Mouse (Mus musculus): Measurements from ENCODE around the gene Gm29735.
A peak's percentile ranks its signal among the peaks of the same experiment; 100 is the strongest.
"Not testable (repeated sequence)": the region's sequence is repeated elsewhere in the genome, so short reads cannot be mapped to it uniquely, and the experiment has no call there.

The Gm29735 gene

DNA sequence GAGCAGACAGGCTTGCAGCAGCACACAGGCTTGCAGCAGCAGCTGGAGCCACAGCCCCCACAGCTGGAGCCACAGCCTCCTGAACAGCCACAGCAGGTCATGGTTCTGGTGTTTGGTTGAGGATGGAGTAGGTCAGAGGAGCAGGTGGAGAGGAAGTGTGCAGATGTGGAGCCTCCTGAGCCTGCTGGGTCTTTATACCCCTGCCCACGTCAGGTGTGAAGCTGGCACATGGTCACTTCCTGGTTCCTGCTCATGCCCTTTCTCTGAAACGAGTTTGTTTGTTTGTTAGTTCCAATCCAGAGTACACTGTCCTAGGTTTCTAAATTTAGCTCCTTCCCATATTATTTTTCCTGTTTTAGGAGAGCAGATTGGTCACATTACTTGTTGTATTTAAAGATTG, at the start of gene Gm29735:
TSS of gene Gm29735 (minus strand) at position 101 of the 400 bp plus-strand sequence.
- not testable (repeated sequence) for DNase-seq (ENCODE audit: low read depth)

DNA sequence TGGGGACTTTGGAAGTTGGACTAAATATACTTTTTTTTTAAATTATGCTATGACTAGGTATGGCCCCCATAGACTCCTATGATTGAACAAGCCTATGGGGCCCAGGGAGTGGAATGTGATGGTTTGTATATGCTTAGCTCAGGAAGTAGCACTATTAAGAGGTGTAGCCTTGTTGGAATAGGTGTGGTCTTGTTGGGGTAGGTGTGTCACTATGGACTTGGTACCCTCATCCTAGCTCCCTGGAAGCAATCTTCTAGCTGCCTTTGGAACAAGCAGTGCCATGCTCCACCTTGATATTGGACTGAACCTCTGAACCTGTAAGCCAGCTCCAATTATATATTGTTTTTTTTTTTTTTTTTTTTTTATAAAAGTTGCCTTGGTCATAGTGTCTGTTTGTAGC, 48.6 kb upstream of the Gm29735 start:
- DNase-seq (ENCODE audit: low read depth): no peak

DNA sequence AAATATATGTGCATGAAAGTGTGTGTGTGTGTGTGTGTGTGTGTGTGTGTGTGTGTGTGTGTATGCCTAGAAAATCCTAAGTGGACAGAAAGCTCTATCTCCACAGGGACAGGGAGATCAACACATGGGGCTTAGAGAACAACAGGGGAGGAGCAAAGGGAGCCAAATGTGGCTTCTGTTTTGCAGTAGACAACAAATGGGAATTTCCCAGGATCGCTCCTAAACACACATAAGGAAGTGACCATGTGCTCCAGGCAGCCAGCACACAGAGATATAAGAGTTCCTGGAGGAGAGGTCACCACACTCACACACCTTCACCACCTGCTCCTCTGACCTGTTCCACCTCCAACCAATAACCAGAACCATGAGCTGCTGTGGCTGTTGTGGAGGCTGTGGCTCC, 44.2 kb upstream of the Gm29735 start, which contains the start of gene Krtap5-3:
TSS of gene Krtap5-3 (plus strand) at position 301 of the 400 bp plus-strand sequence.
- DNase-seq (ENCODE audit: low read depth): no peak

DNA sequence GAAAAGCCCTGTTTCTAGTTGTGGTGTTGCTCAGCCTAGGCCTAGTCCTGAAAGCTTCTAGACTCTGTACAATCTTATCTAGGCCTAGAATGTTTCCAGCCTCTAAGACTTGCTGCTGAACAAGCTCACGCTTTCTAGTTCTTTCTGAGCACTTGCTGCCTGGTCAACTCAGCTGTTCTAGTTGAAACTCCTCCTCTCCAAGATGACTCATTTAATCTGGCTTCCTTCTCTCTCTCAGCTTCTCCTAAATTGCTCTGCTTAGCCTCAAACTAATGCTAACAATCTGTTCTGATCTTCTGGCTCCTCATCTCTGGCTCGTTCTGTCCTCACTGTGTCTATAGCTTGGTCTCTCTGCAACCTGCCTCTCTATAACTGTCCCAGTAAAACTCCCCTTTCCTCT, 41.8 kb upstream of the Gm29735 start:
- no peak for DNase-seq (ENCODE audit: low read depth)

DNA sequence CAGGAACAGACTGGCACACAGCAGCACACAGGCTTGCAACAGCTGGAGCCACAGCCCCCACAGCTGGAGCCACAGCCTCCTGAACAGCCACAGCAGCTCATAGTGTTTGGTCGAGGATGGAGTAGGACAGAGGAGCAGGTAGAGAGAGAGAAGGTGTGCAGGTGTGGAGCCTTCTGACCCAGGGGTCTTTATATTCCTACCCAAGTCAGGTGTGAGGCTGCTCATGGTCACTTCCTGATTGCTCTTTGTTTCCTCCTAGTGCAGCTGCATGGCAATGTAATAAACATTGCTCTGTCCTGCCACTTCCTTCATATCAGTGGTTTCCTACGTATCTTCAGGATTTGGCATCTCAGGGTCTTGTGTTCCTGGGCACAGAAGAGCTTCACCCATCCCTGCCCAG, 33.4 kb upstream of the Gm29735 start, which contains the start of gene Gm10153:
TSS of gene Gm10153 (minus strand) at position 101 of the 400 bp plus-strand sequence.
- DNase-seq (ENCODE audit: low read depth): no peak

DNA sequence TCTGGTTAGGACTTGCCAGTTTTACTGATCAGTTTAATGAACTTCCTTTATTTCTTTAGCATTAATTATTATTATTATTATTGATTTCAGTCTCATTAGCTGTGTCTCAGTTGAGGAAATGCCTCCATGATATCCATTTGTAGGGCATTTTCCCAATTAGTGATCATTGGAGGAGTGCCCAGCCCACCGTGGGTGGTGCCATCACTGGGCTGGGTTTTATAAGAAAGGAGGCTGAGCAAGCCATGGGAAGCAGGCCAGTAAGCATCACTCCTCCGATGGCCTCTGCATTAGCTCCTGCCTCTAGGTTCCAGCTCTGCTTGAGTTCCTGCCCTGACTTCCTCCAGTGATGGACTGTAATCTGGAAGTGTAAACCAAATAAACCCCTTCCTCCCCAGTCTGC, 31.2 kb upstream of the Gm29735 start:
- no peak for DNase-seq (ENCODE audit: low read depth)

DNA sequence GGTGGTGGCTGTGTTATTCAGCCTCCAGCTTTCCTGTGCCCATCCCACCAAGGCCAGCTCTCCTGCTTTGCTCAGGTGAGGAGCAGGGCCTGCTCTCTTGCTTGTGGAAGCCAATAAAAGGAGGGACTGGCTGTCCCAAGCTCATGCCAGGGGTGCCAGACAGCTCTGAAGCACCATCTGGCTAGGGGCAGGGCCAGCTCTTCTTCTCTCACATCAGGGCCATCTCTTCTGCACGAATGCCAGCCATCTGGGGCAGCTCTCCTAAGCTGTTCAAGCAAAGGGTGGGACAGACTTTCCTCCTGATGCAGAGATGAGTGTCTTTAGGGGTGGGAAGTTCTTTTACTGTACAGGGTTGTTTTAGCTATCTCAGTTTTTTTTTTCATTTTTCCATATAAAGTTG, 24.1 kb upstream of the Gm29735 start:
- no peak for DNase-seq (ENCODE audit: low read depth)

DNA sequence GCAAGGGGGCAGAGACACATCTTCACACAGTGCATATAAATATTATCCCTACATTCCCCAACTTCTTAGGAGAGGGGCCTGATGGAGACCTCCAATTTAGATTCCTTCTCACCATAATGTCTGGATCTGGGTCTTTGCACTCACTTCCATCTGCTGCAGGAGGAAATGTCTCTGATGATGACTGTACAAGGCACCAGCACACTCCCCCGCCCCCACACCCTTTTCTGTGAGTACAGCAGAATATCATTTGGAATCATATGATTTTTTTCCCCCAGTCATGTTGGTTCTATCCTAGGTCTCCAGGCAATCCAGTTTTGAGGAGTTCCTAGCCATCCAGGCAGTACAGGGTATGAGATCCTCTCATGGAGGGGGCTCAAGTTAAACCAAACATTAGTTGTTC, 21.8 kb upstream of the Gm29735 start:
- no peak for DNase-seq (ENCODE audit: low read depth)

DNA sequence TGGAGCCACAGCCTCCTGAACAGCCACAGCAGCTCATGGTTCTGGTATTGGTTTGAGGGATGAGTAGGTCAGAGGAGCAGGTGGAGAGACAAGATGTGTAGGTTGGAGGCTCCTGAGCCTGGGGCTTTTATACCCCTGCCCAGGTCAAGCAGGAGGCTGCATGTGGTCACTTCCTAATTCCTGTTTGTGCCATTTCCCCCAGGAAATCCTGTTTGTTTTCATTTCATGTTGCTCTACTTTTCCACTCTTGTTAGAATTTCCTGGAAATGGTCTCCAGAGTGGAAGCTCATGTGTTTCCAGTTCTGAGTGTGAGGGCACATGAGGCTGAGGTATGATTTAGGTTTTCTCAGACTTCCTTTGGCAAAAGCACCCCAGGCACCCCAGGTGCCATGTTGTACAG, 19.0 kb upstream of the Gm29735 start, which contains the start of gene Krtap5-2:
TSS of gene Krtap5-2 (minus strand) at position 101 of the 400 bp plus-strand sequence.
- DNase-seq (ENCODE audit: low read depth): not testable (repeated sequence)

DNA sequence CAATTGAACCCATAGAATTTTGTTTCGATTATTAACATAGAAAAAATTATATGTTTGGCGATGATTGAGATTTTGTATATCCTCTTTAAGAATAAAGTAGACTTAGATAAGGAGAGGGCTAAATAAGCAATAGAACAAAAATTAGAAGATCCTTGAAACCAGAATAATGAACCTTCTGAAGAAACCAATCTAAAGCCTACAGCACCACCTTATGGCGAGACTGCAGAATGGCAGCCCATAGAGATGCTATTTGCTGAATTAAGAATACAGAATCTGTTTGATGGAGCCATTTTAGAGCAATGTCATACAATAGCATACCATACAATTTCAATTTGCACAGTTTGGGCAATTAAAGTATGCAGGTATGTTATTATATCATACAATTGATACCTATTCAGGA, 12.9 kb upstream of the Gm29735 start:
- no peak for DNase-seq (ENCODE audit: low read depth)

DNA sequence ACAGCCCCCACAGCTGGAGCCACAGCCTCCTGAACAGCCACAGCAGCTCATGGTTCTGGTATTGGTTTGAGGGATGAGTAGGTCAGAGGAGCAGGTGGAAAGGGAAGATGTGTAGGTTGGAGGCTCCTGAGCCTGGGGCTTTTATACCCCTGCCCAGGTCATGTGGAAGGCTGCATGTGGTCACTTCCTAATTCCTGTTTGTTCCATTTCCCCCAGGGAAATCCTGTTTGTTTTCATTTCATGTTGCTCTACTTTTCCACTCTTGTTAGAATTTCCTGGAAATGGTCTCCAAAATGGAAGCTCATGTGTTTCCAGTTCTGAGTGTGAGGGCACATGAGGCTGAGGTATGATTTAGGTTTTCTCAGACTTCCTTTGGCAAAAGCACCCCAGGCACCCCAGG, 8.7 kb upstream of the Gm29735 start, which contains the start of gene Gm4553:
TSS of gene Gm4553 (minus strand) at position 101 of the 400 bp plus-strand sequence.
- DNase-seq (ENCODE audit: low read depth): not testable (repeated sequence)

DNA sequence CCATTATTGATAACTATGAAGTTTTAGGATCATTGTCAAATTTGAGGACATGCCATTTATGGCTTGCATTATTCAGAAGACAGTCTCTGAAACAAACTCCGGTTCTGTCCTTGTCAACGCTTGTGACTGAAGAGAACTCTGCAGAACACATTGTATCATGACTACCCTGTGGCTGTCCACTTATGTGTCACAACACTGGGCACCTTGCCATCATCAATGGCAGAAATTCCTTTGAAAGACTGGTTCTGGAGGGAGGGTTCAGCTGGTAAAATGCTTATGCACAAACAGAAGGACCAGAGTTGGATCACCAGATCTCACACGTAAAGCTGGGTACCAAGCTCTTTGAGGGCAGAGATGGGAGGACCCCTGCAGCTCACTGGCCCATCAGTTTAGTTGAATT, 2.5 kb upstream of the Gm29735 start:
- no peak for DNase-seq (ENCODE audit: low read depth)

DNA sequence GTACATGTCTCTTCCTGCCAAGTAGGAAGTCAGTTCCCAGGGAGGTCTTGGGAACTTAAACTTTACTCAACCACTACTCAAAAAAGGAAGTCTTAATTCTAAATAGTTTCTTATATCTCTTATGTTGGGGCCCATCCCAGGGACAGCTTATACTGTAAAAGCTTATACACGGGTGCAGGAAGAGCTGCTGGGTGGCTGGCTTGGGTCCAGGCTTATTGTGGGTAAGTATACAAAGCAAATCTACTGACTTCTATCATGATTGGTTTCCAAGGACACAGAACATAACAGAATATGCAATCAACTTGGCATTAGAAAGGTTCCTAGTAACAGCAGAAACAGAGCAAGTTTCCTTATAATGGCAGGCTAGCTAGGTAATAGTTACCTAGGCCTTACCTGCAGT, 1.6 kb downstream of the Gm29735 start:
- no peak for DNase-seq (ENCODE audit: low read depth)

DNA sequence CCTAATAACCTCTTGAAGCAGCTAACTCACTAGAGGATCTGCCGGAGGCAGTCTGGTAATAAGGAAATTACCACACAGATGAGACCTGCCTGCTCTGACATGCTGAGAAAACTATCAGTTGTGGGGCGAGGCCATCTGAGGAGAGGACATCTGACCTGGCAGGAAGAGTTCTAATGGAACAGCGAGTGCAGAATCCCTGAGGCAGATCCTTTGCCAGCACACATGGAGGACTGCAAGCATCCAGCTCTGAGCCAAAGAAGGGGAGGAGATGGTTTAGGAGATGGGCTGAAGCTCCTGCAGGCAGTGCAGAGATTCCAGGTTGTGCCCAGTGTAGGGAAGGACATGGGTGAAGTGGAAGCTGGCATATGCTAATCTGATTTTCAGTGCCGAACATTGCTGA, 4.7 kb downstream of the Gm29735 start:
- DNase-seq (ENCODE audit: low read depth): no peak

DNA sequence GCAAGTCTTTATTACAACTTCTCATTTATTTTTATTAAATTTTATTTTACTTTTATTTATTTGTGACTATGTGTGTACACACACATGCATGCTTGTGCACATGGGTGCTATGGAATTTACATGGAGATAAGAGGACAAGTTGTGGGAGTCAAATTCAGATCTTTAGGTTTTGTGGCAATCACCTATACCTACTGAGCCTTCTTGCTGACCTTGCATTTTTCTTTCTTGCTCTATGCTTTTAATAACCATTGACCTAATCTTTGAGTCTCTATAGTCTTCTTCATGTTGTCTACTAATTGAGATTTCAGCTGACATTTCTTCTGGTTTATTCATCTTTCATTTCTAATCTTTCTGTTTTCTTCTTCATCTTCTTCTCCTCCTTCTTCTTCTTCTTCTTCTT, 8.3 kb downstream of the Gm29735 start:
- DNase-seq (ENCODE audit: low read depth): no peak

DNA sequence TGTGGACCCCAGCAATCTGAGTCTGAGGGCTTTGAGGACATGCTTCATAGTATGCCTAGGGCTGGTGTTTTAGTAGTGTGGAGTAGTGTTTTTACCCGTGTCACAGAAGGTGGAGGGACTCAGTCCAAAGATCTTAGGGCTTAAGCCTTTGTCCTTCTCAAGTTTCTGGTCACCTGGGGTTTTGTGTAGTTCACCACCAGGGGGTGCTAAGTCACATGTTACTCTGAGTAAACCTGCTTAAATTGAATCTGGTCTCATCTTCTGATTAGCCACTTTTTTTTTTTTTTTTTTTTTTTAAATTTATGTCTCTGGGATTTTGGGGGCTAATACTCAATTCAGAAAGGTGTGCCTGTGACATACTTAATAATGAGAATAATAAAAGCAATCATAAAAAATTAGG, 10.9 kb downstream of the Gm29735 start:
- DNase-seq (ENCODE audit: low read depth): peak; percentile 3

DNA sequence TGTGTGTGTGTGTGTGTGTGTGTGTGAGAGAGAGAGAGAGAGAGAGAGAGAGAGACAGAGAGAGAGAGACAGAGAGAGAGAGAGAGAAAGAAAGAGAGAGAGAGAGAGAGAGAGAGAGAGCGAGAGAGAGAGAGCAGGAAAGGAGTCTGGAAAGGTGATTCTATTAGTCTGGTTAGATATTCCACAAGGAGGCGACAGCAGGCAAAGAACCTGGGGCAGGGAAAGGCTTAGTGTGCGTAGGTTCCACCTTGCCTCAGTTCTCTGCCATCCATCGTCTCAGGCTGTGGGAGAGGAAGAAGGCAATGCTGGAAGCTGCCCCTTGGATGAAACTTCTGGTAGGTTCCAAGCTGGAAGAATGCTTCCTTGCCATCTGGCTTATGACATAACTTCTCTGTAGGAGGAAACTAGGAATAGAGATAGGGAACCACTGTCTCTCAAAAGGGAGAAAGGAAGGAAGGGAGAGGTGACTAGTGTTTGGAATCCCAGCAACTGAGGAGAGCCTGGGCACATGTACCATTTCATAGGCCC, 11.4 kb downstream of the Gm29735 start:
- DNase-seq (ENCODE audit: low read depth): no peak

DNA sequence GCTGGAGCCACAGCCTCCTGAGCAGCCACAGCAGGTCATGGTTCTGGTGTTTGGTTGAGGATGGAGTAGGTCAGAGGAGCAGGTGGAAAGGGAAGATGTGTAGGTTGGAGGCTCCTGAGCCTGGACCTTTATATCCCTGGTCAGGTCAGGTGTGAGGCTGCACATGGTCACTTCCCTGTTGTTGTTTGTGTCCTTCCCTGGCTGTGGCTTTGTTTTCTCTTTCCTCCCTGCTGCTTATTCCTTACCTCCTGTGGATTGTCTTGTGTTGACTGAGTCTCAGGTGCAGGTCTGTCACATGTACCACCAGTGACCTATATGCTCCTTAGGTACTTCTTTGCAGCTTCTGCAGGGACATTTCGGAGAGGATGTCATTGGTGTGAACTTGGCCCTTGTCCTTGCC, 12.4 kb downstream of the Gm29735 start, which contains the start of gene Gm45337:
TSS of gene Gm45337 (minus strand) at position 101 of the 400 bp plus-strand sequence.
- DNase-seq (ENCODE audit: low read depth): no peak

DNA sequence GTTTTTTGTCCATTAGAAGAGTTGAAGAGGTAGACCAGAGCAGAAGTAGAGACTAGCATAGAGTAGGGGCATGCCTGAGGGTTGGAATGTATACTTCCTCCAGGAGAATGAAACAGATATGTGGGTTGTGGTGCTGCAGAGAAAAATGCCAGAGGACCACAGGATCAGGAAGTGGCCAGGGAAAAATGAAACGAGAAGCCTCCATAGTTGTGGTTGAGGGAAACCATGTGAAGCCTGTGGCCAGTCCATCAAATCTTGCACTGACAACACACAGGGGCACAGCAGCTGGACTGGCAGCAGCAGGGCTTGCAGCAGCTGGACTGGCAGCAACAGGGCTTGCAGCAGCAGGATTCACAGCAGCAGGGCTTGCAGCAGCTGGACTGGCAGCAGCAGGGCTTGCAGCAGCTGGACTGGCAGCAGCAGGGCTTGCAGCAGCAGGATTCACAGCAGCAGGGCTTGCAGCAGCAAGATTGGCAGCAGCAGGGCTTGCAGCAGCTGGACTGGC, 13.4 kb downstream of the Gm29735 start:
- not testable (repeated sequence) for DNase-seq (ENCODE audit: low read depth)

DNA sequence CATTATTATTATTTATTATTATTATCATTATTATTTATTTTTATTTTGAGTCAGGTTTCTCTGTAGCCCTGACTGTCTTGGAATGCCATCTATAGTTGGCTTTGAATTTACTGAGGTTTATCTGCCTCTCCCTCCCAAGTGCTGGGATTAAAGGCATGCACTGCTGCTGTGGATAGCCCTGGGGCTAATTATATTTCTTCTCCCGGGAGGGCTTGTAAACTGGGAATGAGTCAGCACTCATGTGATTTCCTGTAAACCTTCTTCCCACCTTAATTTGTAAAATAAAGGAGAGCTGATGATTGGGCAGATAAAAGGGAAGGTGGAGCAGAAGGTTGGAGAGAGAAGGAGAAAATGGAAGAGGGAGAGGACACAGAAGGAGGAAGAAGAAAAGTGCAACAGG, 16.2 kb downstream of the Gm29735 start:
- no peak for DNase-seq (ENCODE audit: low read depth)

DNA sequence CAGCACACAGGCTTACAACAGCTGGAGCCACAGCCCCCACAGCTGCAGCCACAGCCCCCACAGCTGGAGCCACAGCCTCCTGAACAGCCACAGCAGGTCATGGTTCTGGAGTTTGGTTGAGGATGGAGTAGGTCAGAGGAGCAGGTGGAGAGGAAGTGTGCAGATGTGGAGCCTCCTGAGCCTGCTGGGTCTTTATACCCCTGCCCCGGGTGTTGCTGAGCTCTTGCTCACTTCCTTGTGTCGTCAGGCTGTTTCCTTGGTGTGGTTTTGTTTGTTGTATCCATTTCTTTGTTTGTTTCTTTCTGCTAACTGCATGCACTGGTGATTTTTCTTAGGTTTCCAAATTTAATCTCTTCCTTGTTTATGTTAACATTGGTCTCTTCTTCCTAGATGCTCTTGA, 21.0 kb downstream of the Gm29735 start, which contains the start of gene Gm39115:
TSS of gene Gm39115 (minus strand) at position 101 of the 400 bp plus-strand sequence.
- DNase-seq (ENCODE audit: low read depth): not testable (repeated sequence)

DNA sequence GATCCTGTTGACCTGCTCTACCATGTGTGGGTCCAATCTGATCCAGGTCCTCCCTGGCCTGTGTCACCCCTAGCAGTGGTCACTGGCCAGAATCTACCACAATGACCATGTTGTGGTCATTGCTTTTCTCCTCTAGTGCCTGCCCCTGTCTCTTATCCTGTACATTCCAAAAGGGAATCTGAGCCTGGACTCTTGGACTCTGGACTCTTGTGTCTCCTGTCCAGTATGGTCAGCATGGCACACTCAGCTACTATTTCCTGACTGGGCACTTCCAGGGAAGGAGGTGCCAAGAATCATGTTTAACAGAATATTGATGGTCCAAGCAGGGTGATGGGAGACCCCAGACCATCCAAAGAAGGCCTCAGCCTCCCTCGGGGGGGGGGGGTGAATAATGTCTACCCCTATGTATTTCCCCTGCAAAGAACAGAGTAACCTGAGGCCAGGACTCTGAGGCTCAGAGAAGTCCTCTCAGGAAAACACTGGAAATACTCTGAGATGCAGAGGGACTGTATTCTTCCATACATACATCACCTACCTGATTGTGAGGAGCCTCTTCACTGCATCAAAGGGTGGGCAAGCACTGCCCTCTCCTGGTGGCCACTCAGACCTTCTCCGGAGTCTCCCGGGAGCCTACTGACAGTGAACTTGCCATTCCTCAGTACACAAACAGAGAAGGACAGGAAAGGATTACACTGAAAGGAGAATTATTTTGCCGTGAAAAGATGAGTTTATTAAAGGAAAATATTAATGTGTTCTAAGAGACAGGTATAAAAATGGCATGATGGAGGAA, 22.5 kb downstream of the Gm29735 start:
- DNase-seq (ENCODE audit: low read depth): no peak

DNA sequence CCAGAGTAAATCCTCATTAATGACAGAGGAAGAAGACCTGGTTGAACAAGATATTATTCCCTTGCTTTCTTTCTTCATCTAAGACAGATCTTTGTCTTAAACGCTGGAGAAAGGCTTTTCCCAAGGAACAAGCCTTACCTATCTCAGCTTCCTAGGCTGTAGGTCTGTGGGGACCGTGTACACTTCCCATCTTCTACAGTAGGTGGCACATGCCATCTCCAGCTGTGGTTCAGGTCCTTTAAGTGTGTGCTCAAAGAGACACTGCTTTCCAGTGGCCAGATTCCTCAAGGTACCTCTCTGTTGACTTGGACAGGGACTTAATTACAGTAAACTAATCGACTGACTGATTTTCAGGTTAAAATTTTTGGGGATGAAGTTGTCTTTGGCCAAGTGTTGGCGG, 28.1 kb downstream of the Gm29735 start:
- DNase-seq (ENCODE audit: low read depth): no peak

Data from fibroblast of lung, adult 2 months (primary cell).